Mouse (Mus musculus) limb, embryonic 11.5 days (tissue): Measurements from ENCODE around the gene Tnrc6a. TPM values are rescaled to one million over a fixed set of nuclear protein-coding genes. Genes with fewer than 3 reads are reported as not detected.

Experiments
- ATAC-seq: fragments of 200-750 bp; cut with Nextera tagmentation; 2 replicates; pipeline ENCODE4 v1.8.0; 2017; ENCODE audit warnings: low read depth; ENCODE audit not compliant: insufficient number of reproducible peaks, low FRiP score, low TSS enrichment
- DNase-seq: peaks from one replicate; pipeline ENCODE4 v3.0.0-alpha.2; 2015; ENCODE audit warnings: low spot score
- H3K27ac ChIP-seq: fragments of 300-500 bp; sonication (generic); replicated peaks from 2 replicates; pipeline ENCODE4 v1.5.1; 2014; ENCODE audit warnings: low read depth, mild to moderate bottlenecking, low read length
- H3K27me3 ChIP-seq: fragments of 300-500 bp; sonication (generic); 2 replicates; pipeline ENCODE4 v1.6.1; 2014; ENCODE audit warnings: mild to moderate bottlenecking, low read length, mixed read lengths; ENCODE audit not compliant: control insufficient read depth, insufficient read depth
- H3K36me3 ChIP-seq: fragments of 300-500 bp; sonication (generic); 2 replicates; pipeline ENCODE4 v1.6.1; 2014; ENCODE audit warnings: mild to moderate bottlenecking, low read length, moderate library complexity, mixed read lengths; ENCODE audit not compliant: control insufficient read depth, insufficient read depth
- H3K4me1 ChIP-seq: fragments of 300-500 bp; sonication (generic); 2 replicates; pipeline ENCODE4 v1.6.1; 2014; ENCODE audit warnings: low read length, mixed read lengths; ENCODE audit not compliant: control insufficient read depth, insufficient read depth
- H3K4me2 ChIP-seq: fragments of 300-500 bp; sonication (generic); 2 replicates; pipeline ENCODE4 v1.6.1; 2014; ENCODE audit warnings: low read depth, mild to moderate bottlenecking, moderate library complexity; ENCODE audit not compliant: severe bottlenecking
- H3K4me3 ChIP-seq: fragments of 300-500 bp; sonication (generic); 2 replicates; pipeline ENCODE4 v1.5.1; 2014; ENCODE audit warnings: low read depth, low read length
- H3K9ac ChIP-seq: fragments of 300-500 bp; sonication (generic); 2 replicates; pipeline ENCODE4 v1.6.1; 2014; ENCODE audit warnings: mild to moderate bottlenecking, low read length
- H3K9me3 ChIP-seq: fragments of 300-500 bp; sonication (generic); 2 replicates; pipeline ENCODE4 v1.6.1; 2016; ENCODE audit warnings: low read length; ENCODE audit not compliant: control insufficient read depth
- WGBS: fragments of 180-500 bp; shearing (Covaris S2); extraction: QIAGEN DNeasy Blood & Tissue Kit; methylation state at CpG from one replicate; pipeline ENCODE4 v1.1.7; 2014; 5-methylcytosine and 5-hydroxymethylcytosine counted together
- polyA plus RNA-seq: library from polyadenylated mRNA; unstranded; fragments of >200 nt; fragmentation: Nextera tagmentation; extraction: Ambion mirVana; gene quantifications from 2 replicates; pipeline ENCODE4 v1.2.1, GENCODE M21; 2014

Tnrc6a gene
- polyA plus RNA-seq, 1 experiment from 2014 or later = 70.0 TPM

GRCm38 (mm10) chr7:123199656-123200206 lies 76.0 kb downstream of the Tnrc6a start:
- no peak overlapping the region for H3K4me3 ChIP-seq
- H3K9me3 ChIP-seq = no peaks in the 10 kb centered on the region
- no peak overlapping the region for H3K9ac ChIP-seq
- no peaks in the 10 kb centered on the region for H3K27me3 ChIP-seq
- H3K36me3 ChIP-seq = peaks cover 3% of the 10 kb centered on the region; the same call in 1 of the 2 replicates
- ATAC-seq = no peak
- DNase-seq = no peak
- no peak overlapping the region for H3K4me2 ChIP-seq
- no peaks in the 10 kb centered on the region for H3K4me1 ChIP-seq
- no peak overlapping the region for H3K27ac ChIP-seq
- WGBS = 93% methylated on average over 15 of the region's 15 CpGs

GRCm38 (mm10) chr7:123200722-123201121 lies 77.0 kb downstream of the Tnrc6a start:
- H3K9ac ChIP-seq = no peak overlapping the region
- no peaks in the 10 kb centered on the region for H3K27me3 ChIP-seq
- no peaks in the 10 kb centered on the region for H3K9me3 ChIP-seq
- DNase-seq (no peak), ATAC-seq (no peak)
- WGBS = 79% methylated on average over 9 of the region's 9 CpGs
- no peak overlapping the region for H3K4me2 ChIP-seq
- H3K36me3 ChIP-seq = no peaks in the 10 kb centered on the region
- H3K4me3 ChIP-seq = no peak overlapping the region
- H3K4me1 ChIP-seq = no peaks in the 10 kb centered on the region
- no peak overlapping the region for H3K27ac ChIP-seq

DNA sequence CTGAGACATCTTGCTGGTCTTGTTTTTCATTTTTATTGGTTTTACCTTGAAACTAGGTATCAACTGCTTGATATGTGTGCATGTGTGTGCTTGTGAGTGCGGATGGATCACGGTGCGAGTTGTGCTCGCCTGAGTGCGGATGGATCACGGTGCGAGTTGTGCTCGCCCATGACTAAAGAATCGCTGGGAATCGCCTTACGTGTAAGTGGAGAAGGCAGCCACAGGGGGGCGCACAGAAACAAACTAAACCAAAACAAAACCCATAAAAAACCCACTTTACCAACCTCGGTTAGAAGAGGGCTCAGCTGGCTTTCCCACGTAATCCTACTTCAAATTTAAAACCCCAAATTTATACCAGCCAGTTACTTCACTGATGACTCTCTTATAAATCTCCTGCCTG lies 81.6 kb downstream of the Tnrc6a start:
- no peaks in the 10 kb centered on the region for H3K27me3 ChIP-seq
- 26% methylated on average over 14 of the region's 14 CpGs for WGBS
- no peak for ATAC-seq

DNA sequence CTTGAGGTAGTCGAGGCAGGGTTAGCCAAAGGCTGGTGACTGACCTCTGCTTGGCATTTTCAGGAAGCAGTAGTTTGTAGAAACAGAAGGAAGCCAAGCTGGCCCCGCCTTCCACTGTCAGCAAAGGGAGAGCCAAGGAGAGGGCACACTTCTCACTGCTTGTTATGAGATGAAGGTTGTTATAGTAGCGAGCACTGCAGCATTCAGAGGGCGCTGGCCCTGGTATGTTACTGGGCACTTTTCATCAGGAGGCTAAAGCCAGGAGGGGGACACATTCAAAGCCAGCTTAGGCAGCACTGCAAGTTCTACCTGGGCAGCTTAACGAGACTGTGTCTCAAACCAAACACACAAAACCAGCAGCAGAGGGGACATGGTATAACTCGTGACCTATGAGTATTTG lies 83.9 kb downstream of the Tnrc6a start:
- Histone ChIP-seq H3K36me3 (no peaks in the 10 kb centered on the region), H3K27me3 (no peaks in the 10 kb centered on the region), H3K9me3 (no peaks in the 10 kb centered on the region), H3K4me3 (no peak overlapping the region), H3K9ac (no peak overlapping the region), H3K4me1 (no peaks in the 10 kb centered on the region), H3K27ac (no peak overlapping the region), H3K4me2 (no peak overlapping the region)
- DNase-seq (no peak), ATAC-seq (no peak)
- whole genome bisulfite sequencing = 75% methylated on average over 6 of the region's 6 CpGs

More for the DNA sequence above, 81.6 kb downstream of the Tnrc6a start:
- H3K9me3 ChIP-seq = no peaks in the 10 kb centered on the region
- DNase-seq = peak; percentile 77
- H3K4me2 ChIP-seq = no peak overlapping the region
- H3K4me3 ChIP-seq = no peak overlapping the region
- H3K9ac ChIP-seq = no peak overlapping the region
- no peaks in the 10 kb centered on the region for H3K36me3 ChIP-seq
- H3K27ac ChIP-seq = no peak overlapping the region
- no peaks in the 10 kb centered on the region for H3K4me1 ChIP-seq

GRCm38 (mm10) chr7:123209864-123210263 lies 86.2 kb downstream of the Tnrc6a start:
- ATAC-seq (no peak), DNase-seq (no peak)
- WGBS = 64% methylated on average over 9 of the region's 9 CpGs

DNA sequence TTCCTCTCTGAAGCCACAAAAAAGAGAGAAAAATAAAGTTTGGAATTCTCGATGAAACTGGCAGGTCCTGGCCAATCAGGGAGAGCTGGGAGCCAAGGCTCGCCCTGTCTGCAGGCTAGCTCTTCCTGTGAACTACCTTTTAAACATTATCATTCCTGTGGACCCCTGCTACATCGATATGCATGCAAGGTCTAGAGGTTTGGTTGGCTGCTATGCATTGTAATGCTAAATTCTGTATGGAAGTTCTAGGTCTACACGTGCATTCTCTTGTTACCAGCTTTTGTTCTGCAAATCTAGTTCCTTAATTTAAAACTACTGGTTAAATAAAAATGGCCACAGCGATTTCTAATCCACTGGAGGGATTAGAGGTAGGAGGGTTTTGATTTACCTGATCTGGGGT lies 87.8 kb downstream of the Tnrc6a start:
- no peaks in the 10 kb centered on the region for H3K36me3 ChIP-seq
- H3K27me3 ChIP-seq = no peaks in the 10 kb centered on the region
- no peak overlapping the region for H3K4me2 ChIP-seq
- no peak overlapping the region for H3K9ac ChIP-seq
- no peaks in the 10 kb centered on the region for H3K4me1 ChIP-seq
- H3K9me3 ChIP-seq = no peaks in the 10 kb centered on the region
- no peak for ATAC-seq
- DNase-seq = no peak
- WGBS = 50% methylated on average over 5 of the region's 5 CpGs
- H3K27ac ChIP-seq = no peak overlapping the region
- H3K4me3 ChIP-seq = no peak overlapping the region

More at GRCm38 (mm10) chr7:123209864-123210263, 86.2 kb downstream of the Tnrc6a start:
- H3K27ac ChIP-seq = no peak overlapping the region
- H3K9ac ChIP-seq = no peak overlapping the region
- no peak overlapping the region for H3K4me3 ChIP-seq
- no peaks in the 10 kb centered on the region for H3K36me3 ChIP-seq
- H3K9me3 ChIP-seq = no peaks in the 10 kb centered on the region
- no peak overlapping the region for H3K4me2 ChIP-seq
- H3K4me1 ChIP-seq = no peaks in the 10 kb centered on the region
- no peaks in the 10 kb centered on the region for H3K27me3 ChIP-seq

GRCm38 (mm10) chr7:123212316-123212715 lies 88.6 kb downstream of the Tnrc6a start:
- DNase-seq (no peak), ATAC-seq (no peak)
- H3K4me3 ChIP-seq = no peak overlapping the region
- H3K9me3 ChIP-seq = no peaks in the 10 kb centered on the region
- no peaks in the 10 kb centered on the region for H3K4me1 ChIP-seq
- WGBS = 81% methylated on average over 5 of the region's 5 CpGs
- no peak overlapping the region for H3K4me2 ChIP-seq
- H3K27me3 ChIP-seq = no peaks in the 10 kb centered on the region
- no peak overlapping the region for H3K27ac ChIP-seq
- no peak overlapping the region for H3K9ac ChIP-seq
- H3K36me3 ChIP-seq = no peaks in the 10 kb centered on the region

GRCm38 (mm10) chr7:123214365-123215075 lies 90.8 kb downstream of the Tnrc6a start, which contains the start of gene Slc5a11:
TSS of gene Slc5a11 (plus strand) at chr7:123214780.
- no peak for DNase-seq
- H3K9ac ChIP-seq = no peak within 1 kb of the TSS

More at GRCm38 (mm10) chr7:123214365-123215075, 90.8 kb downstream of the Tnrc6a start, which contains the start of gene Slc5a11:
- Histone ChIP-seq H3K4me2 (no peak within 1 kb of the TSS), H3K27ac (no peak within 1 kb of the TSS), H3K27me3 (no peaks in the 10 kb centered on the region), H3K36me3 (no peaks in the 10 kb centered on the region), H3K4me3 (no peak within 1 kb of the TSS), H3K9me3 (no peaks in the 10 kb centered on the region), H3K4me1 (no peaks in the 10 kb centered on the region)
- 25% methylated on average over 8 of the region's 8 CpGs for WGBS
- ATAC-seq = 0 out of 2 replicates have a peak, but pooled peaks have one; percentile 51
